Mouse (Mus musculus) liver (tissue): ENCODE data around the gene Ephb4.

Source experiments
- DNase-seq: peaks from one replicate; pipeline ENCODE4 v3.0.0-alpha.2; 2020; ENCODE audit warnings: mixed read lengths

The Ephb4 gene

GRCm38 (mm10) chr5:137337190-137337589 is 12.7 kb upstream of the Ephb4 start:
- DNase-seq = no peak

- DNase-seq = peak; percentile 88
Observed at GRCm38 (mm10) chr5:137338256-137338655, 11.7 kb upstream of the Ephb4 start.

- no peak for DNase-seq
Observed at GRCm38 (mm10) chr5:137338663-137339289, 11.1 kb upstream of the Ephb4 start.

- peak; percentile 36 for DNase-seq
Observed at GRCm38 (mm10) chr5:137339290-137339979, 10.5 kb upstream of the Ephb4 start.

- no peak for DNase-seq
Observed at GRCm38 (mm10) chr5:137340222-137340621, 9.7 kb upstream of the Ephb4 start.

GRCm38 (mm10) chr5:137342407-137343012 is 7.4 kb upstream of the Ephb4 start:
- no peak for DNase-seq

GRCm38 (mm10) chr5:137343412-137343811 is 6.5 kb upstream of the Ephb4 start:
- DNase-seq = no peak

GRCm38 (mm10) chr5:137343869-137344268 is 6.0 kb upstream of the Ephb4 start:
- no peak for DNase-seq

- DNase-seq = peak; percentile 30
Observed at GRCm38 (mm10) chr5:137345821-137346220, 4.1 kb upstream of the Ephb4 start.

GRCm38 (mm10) chr5:137346388-137346787 is 3.5 kb upstream of the Ephb4 start:
- DNase-seq = no peak

- no peak for DNase-seq
Observed at GRCm38 (mm10) chr5:137346983-137347382, 2.9 kb upstream of the Ephb4 start.

- DNase-seq = no peak
Observed at GRCm38 (mm10) chr5:137347856-137348255, 2.1 kb upstream of the Ephb4 start.

GRCm38 (mm10) chr5:137348482-137349383 is 1.2 kb upstream of the Ephb4 start:
- peak; percentile 65 for DNase-seq

GRCm38 (mm10) chr5:137350205-137351057 is 522 bp downstream of the Ephb4 start:
- no peak for DNase-seq

GRCm38 (mm10) chr5:137351058-137351380 is 1.1 kb downstream of the Ephb4 start:
- DNase-seq = no peak

GRCm38 (mm10) chr5:137351394-137351793 is 1.5 kb downstream of the Ephb4 start:
- DNase-seq = no peak

- no peak for DNase-seq
Observed at GRCm38 (mm10) chr5:137352011-137352975, 2.4 kb downstream of the Ephb4 start.

- no peak for DNase-seq
Observed at GRCm38 (mm10) chr5:137354091-137354490, 4.2 kb downstream of the Ephb4 start.

GRCm38 (mm10) chr5:137358382-137358781 is 8.5 kb downstream of the Ephb4 start:
- no peak for DNase-seq

- no peak for DNase-seq
Observed at GRCm38 (mm10) chr5:137369665-137370064, 19.8 kb downstream of the Ephb4 start.

GRCm38 (mm10) chr5:137373371-137373950 is 23.6 kb downstream of the Ephb4 start:
- DNase-seq = no peak
